8 mouse cellular contexts compared by ENCODE assay signal in genomic region chr10:81298369-81299100, GRCm38 (mm10). TPM values are rescaled to one million over a fixed set of nuclear protein-coding genes. Genes with fewer than 3 reads are reported as not detected.
DNase-seq lines count a peak whose midpoint lies in the region; ATAC-seq and TF ChIP-seq lines count a peak whose summit lies in the region.

No protein-coding gene starts in this region.

- no peak overlapping the region for H3K4me3 ChIP-seq in hindbrain, embryonic 13.5 days
- H3K4me3 ChIP-seq in hindbrain, embryonic 12.5 days = no peak overlapping the region
- peak overlapping the region in 1 of 3 experiments; percentile 33 for H3K4me3 ChIP-seq in CH12.LX (replicated peaks in 1 of 3; ENCODE audit: low read depth in 2 of 3, low read length in 2 of 3, poor library complexity in 1 of 3)
- no peak overlapping the region for H3K4me3 ChIP-seq in heart, embryonic 15.5 days
- H3K4me3 ChIP-seq in megakaryocyte, embryonic 14.5 days (replicated peaks) = peak overlapping the region; percentile 90

- no peak overlapping the region for H3K4me2 ChIP-seq in hindbrain, embryonic 13.5 days
- no peak overlapping the region for H3K4me2 ChIP-seq in hindbrain, embryonic 12.5 days (replicated peaks)
- H3K4me2 ChIP-seq in CH12.LX (ENCODE audit: insufficient read depth, low read depth, poor library complexity, severe bottlenecking) = peak overlapping the region; percentile 77; the same call in 1 of the 2 replicates
- no peak overlapping the region for H3K4me2 ChIP-seq in heart, embryonic 15.5 days

- dilution Hi-C loops in CH12.LX (cut with MboI; ENCODE audit: extremely low pct_ligation_motif_present, extremely low pct_unique_long_range_greater_than_20kb, low sequenced_read_pairs) = no loop called here

- TF ChIP-seq POLR2A in CH12.LX (IDR thresholded peaks at IDR 0.05; ENCODE audit: low read depth, low read length) = peak; percentile 28; the same call in 1 of the 2 replicates

- TF ChIP-seq EP300 in CH12.LX (IDR thresholded peaks at IDR 0.05; ENCODE audit: low read length) = peak; percentile 98

- 96% methylated on average over 17 of the region's 17 CpGs for WGBS in hindbrain, embryonic 13.5 days
- 95% methylated on average over 17 of the region's 17 CpGs for WGBS in hindbrain, embryonic 12.5 days
- 84% methylated on average over 17 of the region's 17 CpGs for WGBS in heart, embryonic 15.5 days

- H3K27ac ChIP-seq in hindbrain, embryonic 13.5 days = 0 out of 2 replicates have a peak overlapping the region, but pooled peaks have one; percentile 30
- no peak overlapping the region for H3K27ac ChIP-seq in hindbrain, embryonic 12.5 days
- peak overlapping the region; percentile 87 for H3K27ac ChIP-seq in CH12.LX (ENCODE audit: insufficient read depth, low read depth)
- peak overlapping the region; percentile 75 for H3K27ac ChIP-seq in heart, embryonic 15.5 days

- no peak for ATAC-seq in hindbrain, embryonic 13.5 days (ENCODE audit: low FRiP score)
- no peak for ATAC-seq in hindbrain, embryonic 12.5 days (ENCODE audit: low FRiP score)
- ATAC-seq in heart, embryonic 15.5 days (replicated peaks; ENCODE audit: insufficient number of reproducible peaks, insufficient read depth, low FRiP score, low read depth) = no peak

- in situ Hi-C loops in CH12.LX (cut with MboI; ENCODE audit: low pct_ligation_motif_present, low pct_unique_long_range_greater_than_20kb, low sequenced_read_pairs) = no loop called here

- peaks cover 81% of the 10 kb centered on the region for H3K4me1 ChIP-seq in hindbrain, embryonic 13.5 days (replicated peaks)
- peaks cover 55% of the 10 kb centered on the region for H3K4me1 ChIP-seq in hindbrain, embryonic 12.5 days
- peaks cover 75 to 99% of the 10 kb centered on the region in 2 experiments for H3K4me1 ChIP-seq in CH12.LX (ENCODE audit: control insufficient read depth in 1 of 2, insufficient read depth in 2 of 2)
- H3K4me1 ChIP-seq in heart, embryonic 15.5 days (replicated peaks) = peaks cover 83% of the 10 kb centered on the region
- H3K4me1 ChIP-seq in megakaryocyte, embryonic 14.5 days = peaks cover 100% of the 10 kb centered on the region

- H3K9ac ChIP-seq in hindbrain, embryonic 13.5 days = no peak overlapping the region
- no peak overlapping the region for H3K9ac ChIP-seq in hindbrain, embryonic 12.5 days
- no peak overlapping the region for H3K9ac ChIP-seq in CH12.LX (ENCODE audit: insufficient read depth, low read depth)
- H3K9ac ChIP-seq in heart, embryonic 15.5 days = no peak overlapping the region

- H3K79me2 ChIP-seq in CH12.LX (replicated peaks; ENCODE audit: control insufficient read depth, extremely low read depth, insufficient read depth, poor library complexity, severe bottlenecking) = peaks cover 75% of the 10 kb centered on the region

- no peak for TF ChIP-seq RAD21 in CH12.LX (IDR thresholded peaks at IDR 0.05; ENCODE audit: low read depth, low read length)

- peak; percentile 86 for DNase-seq in CH12.LX (ENCODE audit: extremely low read depth)
- DNase-seq in adrenal gland, postnatal 36 days = no peak
- no peak for DNase-seq in retina, embryonic 14.5 days (ENCODE audit: low spot score)
- no peak for DNase-seq in testis, postnatal 14 days (ENCODE audit: low spot score)

- H3K27me3 ChIP-seq in hindbrain, embryonic 13.5 days = no peaks in the 10 kb centered on the region
- H3K27me3 ChIP-seq in hindbrain, embryonic 12.5 days = no peaks in the 10 kb centered on the region
- H3K27me3 ChIP-seq in CH12.LX (replicated peaks) = no peaks in the 10 kb centered on the region
- no peaks in the 10 kb centered on the region for H3K27me3 ChIP-seq in heart, embryonic 15.5 days
- H3K27me3 ChIP-seq in megakaryocyte, embryonic 14.5 days (replicated peaks) = no peaks in the 10 kb centered on the region

- H3K9me3 ChIP-seq in hindbrain, embryonic 13.5 days = no peaks in the 10 kb centered on the region
- no peaks in the 10 kb centered on the region for H3K9me3 ChIP-seq in hindbrain, embryonic 12.5 days (replicated peaks)
- no peaks in the 10 kb centered on the region for H3K9me3 ChIP-seq in CH12.LX (replicated peaks; ENCODE audit: low read length)
- H3K9me3 ChIP-seq in heart, embryonic 15.5 days (replicated peaks) = no peaks in the 10 kb centered on the region
- no peaks in the 10 kb centered on the region for H3K9me3 ChIP-seq in megakaryocyte, embryonic 14.5 days

- TF ChIP-seq CTCF in CH12.LX (conservative IDR thresholded peaks at IDR 0.05 in 1 of 2, IDR thresholded peaks at IDR 0.05 in 1 of 2; ENCODE audit: low read depth in 2 of 2, low read length in 2 of 2) = no peak; a peak in 1 of 4 replicates

- peaks cover 7% of the 10 kb centered on the region; the same call in 1 of the 2 replicates for H3K36me3 ChIP-seq in hindbrain, embryonic 13.5 days
- H3K36me3 ChIP-seq in hindbrain, embryonic 12.5 days = peaks cover 5% of the 10 kb centered on the region; the same call in 1 of the 2 replicates
- peaks cover 0 to 32% of the 10 kb centered on the region in 2 experiments for H3K36me3 ChIP-seq in CH12.LX (replicated peaks in 1 of 2; ENCODE audit: control insufficient read depth in 1 of 2, insufficient read depth in 1 of 2, low read length in 1 of 2)
- H3K36me3 ChIP-seq in heart, embryonic 15.5 days = no peaks in the 10 kb centered on the region
- H3K36me3 ChIP-seq in megakaryocyte, embryonic 14.5 days (replicated peaks; ENCODE audit: low read length) = peaks cover 67% of the 10 kb centered on the region

TF ChIP-seq in CH12.LX, 34 proteins besides CTCF, POLR2A, EP300 and RAD21 (continues in another document):
- TF ChIP-seq BHLHE40 (IDR thresholded peaks at IDR 0.05; ENCODE audit: low read depth, low read length) (peak; percentile 78), JUN (IDR thresholded peaks at IDR 0.05; ENCODE audit: insufficient read depth, low read depth, low read length) (no peak; the same call in 1 of the 2 replicates), POLR2AphosphoS2 (IDR thresholded peaks at IDR 0.05; ENCODE audit: low read depth, low read length) (no peak), GABPA (IDR thresholded peaks at IDR 0.05; ENCODE audit: insufficient replicate concordance, low read depth, low read length) (no peak), CHD1 (IDR thresholded peaks at IDR 0.05; ENCODE audit: low read depth, low read length) (no peak), NELFE (IDR thresholded peaks at IDR 0.05; ENCODE audit: low read depth, low read length) (no peak), IRF4 (IDR thresholded peaks at IDR 0.05; ENCODE audit: low read depth, low read length) (peak; percentile 96)

RNA-seq across cellular contexts. Expression of gene Pip5k1c, which starts 5.8 kb away (rescaled TPM):
- 97.2 and 102 TPM in 2 replicates for polyA plus RNA-seq in hindbrain, embryonic 13.5 days (2015; fragmentation: Nextera tagmentation; extraction: Ambion mirVana)
- polyA plus RNA-seq in hindbrain, embryonic 12.5 days (2016; fragmentation: Nextera tagmentation; extraction: Ambion mirVana) = 97.3 and 103 TPM in 2 replicates
- total RNA-seq in CH12.LX (2012; rRNA removed) (12.6 and 17.9 TPM in 2 replicates), CH12.LX (2014; rRNA removed) (11.4 and 11.7 TPM in 2 replicates)
- polyA plus RNA-seq in CH12.LX (2012; ENCODE audit: insufficient read length, low read depth) = 46.7 and 51.4 TPM in 2 replicates
- 26.2 and 38.2 TPM in 2 replicates for polyA plus RNA-seq in heart, embryonic 15.5 days (2015; fragmentation: Nextera tagmentation; extraction: Ambion mirVana)
- polyA plus RNA-seq in megakaryocyte, embryonic 14.5 days (2012; ENCODE audit: insufficient read depth, low replicate concordance) = 124 and 136 TPM in 2 replicates
- 10 to 100 TPM; 37.2 to 40.9 TPM for total RNA-seq in adrenal gland, postnatal 36 days (2021)

RNA-seq across cellular contexts. Expression of gene Tjp3, which starts 7.2 kb away (rescaled TPM):
- polyA plus RNA-seq in hindbrain, embryonic 13.5 days (2015; fragmentation: Nextera tagmentation; extraction: Ambion mirVana) = 4.5 and 5.2 TPM in 2 replicates
- 5.4 and 6.8 TPM in 2 replicates for polyA plus RNA-seq in hindbrain, embryonic 12.5 days (2016; fragmentation: Nextera tagmentation; extraction: Ambion mirVana)
- 4.8 and 7.2 TPM in 2 replicates for total RNA-seq in CH12.LX (2012; rRNA removed)
- 0.42 TPM in 1 of 2 replicates, not detected in the other for total RNA-seq in CH12.LX (2014; rRNA removed)
- 0.76 and 0.97 TPM in 2 replicates for polyA plus RNA-seq in CH12.LX (2012; ENCODE audit: insufficient read length, low read depth)
- polyA plus RNA-seq in heart, embryonic 15.5 days (2015; fragmentation: Nextera tagmentation; extraction: Ambion mirVana) = 3.2 and 4.3 TPM in 2 replicates
- polyA plus RNA-seq in megakaryocyte, embryonic 14.5 days (2012; ENCODE audit: insufficient read depth, low replicate concordance) = 4.6 and 5.5 TPM in 2 replicates
- under 1 TPM; 0.23 to 0.26 TPM for total RNA-seq in adrenal gland, postnatal 36 days (2021)

RNA-seq across cellular contexts. Expression of gene Cactin, which starts 22.4 kb away (rescaled TPM):
- polyA plus RNA-seq in hindbrain, embryonic 13.5 days (2015; fragmentation: Nextera tagmentation; extraction: Ambion mirVana) = 33.5 and 34.7 TPM in 2 replicates
- 53.3 and 54.5 TPM in 2 replicates for polyA plus RNA-seq in hindbrain, embryonic 12.5 days (2016; fragmentation: Nextera tagmentation; extraction: Ambion mirVana)
- total RNA-seq in CH12.LX (2012; rRNA removed) (34.6 and 39.7 TPM in 2 replicates), CH12.LX (2014; rRNA removed) (19.9 and 21.4 TPM in 2 replicates)
- 39.3 and 39.5 TPM in 2 replicates for polyA plus RNA-seq in CH12.LX (2012; ENCODE audit: insufficient read length, low read depth)
- 23.5 and 34.1 TPM in 2 replicates for polyA plus RNA-seq in heart, embryonic 15.5 days (2015; fragmentation: Nextera tagmentation; extraction: Ambion mirVana)
- 76.5 and 78.5 TPM in 2 replicates for polyA plus RNA-seq in megakaryocyte, embryonic 14.5 days (2012; ENCODE audit: insufficient read depth, low replicate concordance)
- 10 to 100 TPM; 37.9 to 39.1 TPM for total RNA-seq in adrenal gland, postnatal 36 days (2021)

RNA-seq across cellular contexts. Expression of gene Tbxa2r, which starts 30.0 kb away (rescaled TPM):
- polyA plus RNA-seq in hindbrain, embryonic 13.5 days (2015; fragmentation: Nextera tagmentation; extraction: Ambion mirVana) = 4.6 and 5.6 TPM in 2 replicates
- polyA plus RNA-seq in hindbrain, embryonic 12.5 days (2016; fragmentation: Nextera tagmentation; extraction: Ambion mirVana) = 2.7 and 3.1 TPM in 2 replicates
- 0.13 and 0.21 TPM in 2 replicates for total RNA-seq in CH12.LX (2012; rRNA removed)
- 0.12 TPM in 1 of 2 replicates, not detected in the other for total RNA-seq in CH12.LX (2014; rRNA removed)
- 0.23 and 0.30 TPM in 2 replicates for polyA plus RNA-seq in CH12.LX (2012; ENCODE audit: insufficient read length, low read depth)
- polyA plus RNA-seq in heart, embryonic 15.5 days (2015; fragmentation: Nextera tagmentation; extraction: Ambion mirVana) = 11.3 and 17.9 TPM in 2 replicates
- 87.5 and 153 TPM in 2 replicates for polyA plus RNA-seq in megakaryocyte, embryonic 14.5 days (2012; ENCODE audit: insufficient read depth, low replicate concordance)
- total RNA-seq in adrenal gland, postnatal 36 days (2021) = 10 to 100 TPM; 53.2 to 53.9 TPM

RNA-seq across cellular contexts. Expression of gene Apba3, which starts 31.8 kb away (rescaled TPM):
- 29.7 and 30.6 TPM in 2 replicates for polyA plus RNA-seq in hindbrain, embryonic 13.5 days (2015; fragmentation: Nextera tagmentation; extraction: Ambion mirVana)
- polyA plus RNA-seq in hindbrain, embryonic 12.5 days (2016; fragmentation: Nextera tagmentation; extraction: Ambion mirVana) = 36.9 and 38.1 TPM in 2 replicates
- total RNA-seq in CH12.LX (2012; rRNA removed) (104 and 149 TPM in 2 replicates), CH12.LX (2014; rRNA removed) (40.2 and 43.4 TPM in 2 replicates)
- polyA plus RNA-seq in CH12.LX (2012; ENCODE audit: insufficient read length, low read depth) = 43.2 and 47.4 TPM in 2 replicates
- 42.3 and 61.2 TPM in 2 replicates for polyA plus RNA-seq in heart, embryonic 15.5 days (2015; fragmentation: Nextera tagmentation; extraction: Ambion mirVana)
- 93.1 and 154 TPM in 2 replicates for polyA plus RNA-seq in megakaryocyte, embryonic 14.5 days (2012; ENCODE audit: insufficient read depth, low replicate concordance)
- total RNA-seq in adrenal gland, postnatal 36 days (2021) = 100 to 1,000 TPM in 1 of 2 experiments, 10 to 100 TPM in 1; 78.8 to 109 TPM
